Mouse (Mus musculus) E14TG2a.4 (cell line): ENCODE measurements around the gene Crybg1.

Source experiments
- H3K27me3 ChIP-seq: 2 replicates; pipeline ENCODE4 v1.6.1; 2014; ENCODE audit warnings: low read length, control low read depth; ENCODE audit not compliant: insufficient read depth
- H3K36me3 ChIP-seq: 2 replicates; pipeline ENCODE4 v1.6.1; 2014; ENCODE audit warnings: low read length, control low read depth; ENCODE audit not compliant: insufficient read depth
- H3K4me1 ChIP-seq: replicated peaks from 2 replicates; pipeline ENCODE4 v1.6.1; 2014; ENCODE audit warnings: low read depth, low read length, control low read depth
- H3K4me3 ChIP-seq: replicated peaks from 2 replicates; pipeline ENCODE4 v1.5.1; 2014; ENCODE audit warnings: mild to moderate bottlenecking, low read length
- H3K9me3 ChIP-seq: 2 replicates; pipeline ENCODE4 v1.6.1; 2014; ENCODE audit warnings: low read length, control low read depth
- CTCF ChIP-seq: conservative IDR thresholded peaks from 2 replicates; pipeline ENCODE4 v1.5.1; 2014; ENCODE audit warnings: low read length
- NANOG ChIP-seq: IDR thresholded peaks from 2 replicates; pipeline ENCODE4 v1.6.1; 2014; ENCODE audit warnings: borderline replicate concordance, low read length, mixed read lengths
- POU5F1 ChIP-seq: IDR thresholded peaks from 2 replicates; pipeline ENCODE4 v1.6.1; 2014; ENCODE audit warnings: low read length, borderline replicate concordance

Gene Crybg1

DNA sequence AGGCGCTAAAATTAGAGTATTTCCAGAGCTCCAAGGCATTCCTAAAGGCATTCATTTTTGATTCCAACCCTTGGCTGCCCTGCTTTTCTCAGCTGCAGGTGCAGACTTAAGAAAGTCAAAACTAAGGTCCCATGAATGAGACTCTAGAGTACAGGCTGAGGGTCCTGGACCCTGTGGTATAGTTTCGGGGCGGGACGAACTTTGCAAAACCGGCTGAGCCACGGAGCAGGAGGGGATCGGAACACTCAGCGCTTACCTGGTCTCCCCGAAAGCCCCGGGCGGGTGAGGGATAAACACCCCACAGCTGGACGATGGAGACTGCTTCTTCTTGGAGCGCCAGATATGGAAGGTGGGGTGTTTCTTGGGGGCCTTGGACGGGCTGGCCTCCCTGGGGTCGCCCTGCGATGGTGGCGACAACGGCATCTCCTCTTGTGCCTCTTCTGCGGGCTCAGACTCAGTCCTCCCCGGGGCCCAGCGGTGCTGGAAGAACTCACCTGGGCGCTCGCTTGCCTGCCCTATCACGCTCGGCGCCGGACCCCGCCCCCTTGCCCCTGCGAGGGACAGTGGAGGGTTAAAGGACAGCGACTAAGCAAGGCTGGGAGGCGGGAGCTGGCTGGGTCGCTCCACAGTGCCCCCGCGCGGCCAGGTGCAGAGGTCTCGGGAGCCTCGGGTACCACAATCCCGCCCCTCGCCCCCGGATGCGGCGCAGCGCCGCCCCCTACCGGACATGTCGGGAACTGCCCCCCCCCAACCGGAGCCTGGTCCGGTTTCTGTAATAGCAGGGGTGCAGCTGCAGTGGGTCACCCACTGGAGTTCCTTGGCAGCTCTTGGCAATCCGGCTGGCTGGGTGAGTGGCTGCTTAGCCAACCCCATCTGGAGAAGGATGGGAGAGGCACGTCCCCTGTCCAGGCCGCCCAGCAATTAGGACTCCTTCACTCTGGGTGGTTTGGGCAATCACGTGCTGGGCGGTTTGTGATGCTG, at the start of gene Crybg1:
Crybg1 (minus strand) TSS at position 517 of the 981 bp plus-strand sequence.
- H3K4me1 ChIP-seq = peaks cover 7% of the 10 kb centered on the region
- H3K27me3 ChIP-seq = peaks cover 27% of the 10 kb centered on the region
- H3K4me3 ChIP-seq = peak within 1 kb of the TSS; percentile 82
- H3K36me3 ChIP-seq = no peaks in the 10 kb centered on the region
- no peaks in the 10 kb centered on the region for H3K9me3 ChIP-seq
- TF ChIP-seq NANOG (no peak), CTCF (peak; percentile 68)

DNA sequence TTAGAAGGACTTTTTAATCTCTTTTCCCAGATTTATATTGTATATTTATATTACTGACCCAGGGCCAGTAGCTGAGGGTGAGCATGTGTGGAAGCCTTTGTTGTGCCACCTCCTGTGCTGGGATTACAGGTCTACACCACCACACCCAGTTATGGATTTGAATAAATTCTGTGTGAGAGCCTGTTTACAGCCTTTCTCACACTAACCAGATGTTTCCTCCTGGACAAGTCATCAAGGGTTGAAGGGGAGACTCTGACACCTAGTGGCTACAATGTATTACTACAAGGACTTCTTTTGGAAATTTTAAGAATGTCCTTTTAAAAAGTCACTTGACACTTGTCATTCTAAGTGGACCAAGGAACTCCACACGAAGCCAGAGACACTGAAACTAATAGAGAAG, 28.7 kb upstream of the Crybg1 start:
- H3K27me3 ChIP-seq = no peaks in the 10 kb centered on the region
- no peaks in the 10 kb centered on the region for H3K4me1 ChIP-seq
- no peaks in the 10 kb centered on the region for H3K36me3 ChIP-seq
- H3K4me3 ChIP-seq = no peak overlapping the region
- TF ChIP-seq CTCF = peak; percentile 66
- TF ChIP-seq NANOG = no peak
- TF ChIP-seq POU5F1 = no peak
- H3K9me3 ChIP-seq = no peaks in the 10 kb centered on the region

DNA sequence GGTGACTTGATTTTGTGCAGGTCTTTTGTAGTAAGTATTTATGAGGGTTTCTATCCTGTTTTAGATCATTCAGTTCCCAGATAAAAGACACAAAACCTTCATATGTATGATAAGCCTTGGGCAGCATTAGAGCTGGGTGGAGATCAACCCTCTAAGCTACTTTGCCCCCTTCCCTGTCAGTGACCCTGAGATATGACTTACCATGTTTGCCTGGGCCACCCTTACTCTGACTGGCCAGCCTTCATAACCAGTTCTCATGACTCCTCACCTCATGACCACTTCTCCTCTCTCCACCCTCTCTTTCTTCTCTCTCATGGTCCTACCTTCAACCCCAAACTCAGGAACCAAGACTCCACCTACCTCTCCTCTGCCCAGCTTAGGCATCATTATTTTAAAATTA, 27.9 kb upstream of the Crybg1 start:
- Histone ChIP-seq H3K4me3 (no peak overlapping the region), H3K36me3 (no peaks in the 10 kb centered on the region), H3K4me1 (no peaks in the 10 kb centered on the region), H3K9me3 (no peaks in the 10 kb centered on the region), H3K27me3 (no peaks in the 10 kb centered on the region)
- TF ChIP-seq CTCF (no peak), POU5F1 (no peak), NANOG (no peak)

DNA sequence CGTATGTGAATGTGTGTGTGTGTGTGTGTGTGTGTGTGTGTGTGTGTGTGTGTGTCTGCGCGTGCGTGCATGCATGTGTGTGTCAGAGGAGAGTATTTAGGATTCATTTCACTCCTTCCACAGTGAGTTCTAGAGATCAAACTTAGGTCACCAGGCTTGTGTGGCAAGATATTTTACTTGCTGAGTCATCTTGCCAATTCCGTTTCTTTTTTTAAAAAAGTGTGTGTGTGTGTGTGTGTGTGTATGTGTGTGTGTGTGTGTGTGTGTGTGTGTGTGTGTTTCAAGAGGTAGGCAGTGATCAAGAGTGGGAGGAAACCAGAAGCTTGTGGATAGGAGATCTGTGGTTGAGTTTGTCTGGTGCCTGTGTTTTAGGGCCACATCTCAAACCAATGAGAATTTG, 27.5 kb upstream of the Crybg1 start:
- Histone ChIP-seq H3K27me3 (no peaks in the 10 kb centered on the region), H3K36me3 (no peaks in the 10 kb centered on the region), H3K4me3 (no peak overlapping the region), H3K4me1 (no peaks in the 10 kb centered on the region), H3K9me3 (no peaks in the 10 kb centered on the region)
- no peak for TF ChIP-seq POU5F1
- TF ChIP-seq NANOG = no peak
- TF ChIP-seq CTCF = no peak

DNA sequence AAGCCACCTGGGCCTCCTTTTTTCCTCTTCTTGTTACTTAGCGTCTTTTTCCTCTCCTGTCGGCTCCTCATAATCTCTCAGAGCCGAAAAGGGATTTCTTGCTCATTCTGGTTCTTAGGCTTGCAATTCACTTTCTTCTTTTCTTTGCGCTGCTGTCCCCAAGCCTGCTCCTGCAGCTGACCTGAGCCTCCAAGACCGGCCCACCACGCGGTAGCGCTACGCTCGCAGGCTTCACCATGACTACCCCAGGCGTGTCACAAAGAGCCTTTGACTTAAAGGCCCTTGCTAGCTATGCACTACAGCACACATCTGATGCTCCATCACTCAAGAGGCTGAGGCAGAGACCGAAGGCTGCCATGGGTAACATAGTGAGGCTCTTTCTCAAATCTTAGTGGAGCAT, 21.5 kb upstream of the Crybg1 start:
- Histone ChIP-seq H3K27me3 (peaks cover 7% of the 10 kb centered on the region), H3K4me3 (no peak overlapping the region), H3K4me1 (peaks cover 9% of the 10 kb centered on the region; the same call in 1 of the 2 replicates), H3K36me3 (no peaks in the 10 kb centered on the region), H3K9me3 (no peaks in the 10 kb centered on the region)
- TF ChIP-seq NANOG (no peak), POU5F1 (no peak), CTCF (no peak)

DNA sequence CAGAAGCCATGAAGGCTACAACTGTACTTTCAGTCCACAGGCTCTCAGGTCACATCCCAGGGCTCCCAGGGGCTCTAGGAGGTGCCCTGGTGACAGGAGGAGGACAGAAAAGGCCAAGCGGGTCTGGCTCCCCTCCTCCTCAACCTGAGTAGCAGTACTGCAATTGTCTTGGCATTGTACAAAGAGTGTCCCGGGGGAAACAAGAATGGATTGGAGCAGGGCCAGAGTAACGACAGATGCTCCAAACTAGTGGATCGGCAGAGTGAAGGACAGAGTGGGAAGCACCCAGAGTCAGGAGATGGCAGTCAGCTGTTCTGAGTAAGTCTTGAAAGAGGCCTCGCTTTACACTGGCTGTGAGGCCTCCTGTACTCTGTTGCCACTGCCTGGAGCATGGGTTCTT, 18.4 kb upstream of the Crybg1 start:
- no peaks in the 10 kb centered on the region for H3K9me3 ChIP-seq
- TF ChIP-seq NANOG = no peak
- no peak for TF ChIP-seq POU5F1
- no peak for TF ChIP-seq CTCF
- peaks cover 7% of the 10 kb centered on the region for H3K27me3 ChIP-seq
- no peaks in the 10 kb centered on the region for H3K36me3 ChIP-seq
- H3K4me3 ChIP-seq = no peak overlapping the region
- peaks cover 9% of the 10 kb centered on the region; the same call in 1 of the 2 replicates for H3K4me1 ChIP-seq

DNA sequence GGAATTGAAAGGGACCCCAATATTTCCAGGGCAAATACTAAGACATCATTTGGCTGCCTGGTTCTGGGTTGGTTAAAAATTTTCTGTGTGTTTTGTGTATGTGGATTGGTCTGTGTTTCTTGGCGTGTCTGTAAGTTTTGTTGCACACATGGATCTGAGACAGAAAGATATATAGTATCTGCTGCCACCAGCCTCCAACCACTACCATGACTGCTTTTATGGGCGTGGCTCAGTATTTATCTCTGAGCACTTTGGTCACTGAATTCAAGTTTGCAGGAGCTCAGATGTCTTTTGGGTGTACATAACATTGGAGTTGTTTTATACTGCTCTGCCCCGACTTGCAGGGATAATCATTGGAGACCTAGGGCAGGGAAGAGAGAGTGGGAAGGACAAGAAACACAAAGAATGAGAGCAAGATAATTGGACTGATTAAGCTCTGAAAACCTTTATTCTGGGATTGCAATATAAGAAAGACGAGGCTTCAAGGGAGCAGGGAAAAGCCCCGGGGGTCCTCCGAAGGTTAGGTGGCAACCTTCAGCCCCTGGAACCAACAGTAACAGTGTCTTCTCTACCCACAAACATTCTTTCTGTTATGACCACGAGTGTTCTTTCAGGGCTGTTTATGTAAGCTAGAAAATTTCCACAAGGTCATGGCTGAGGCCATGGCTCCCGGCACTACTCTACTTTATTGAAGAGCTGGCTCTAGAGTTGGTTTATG, 15.8 kb upstream of the Crybg1 start:
- no peak overlapping the region for H3K4me3 ChIP-seq
- no peaks in the 10 kb centered on the region for H3K9me3 ChIP-seq
- H3K36me3 ChIP-seq = no peaks in the 10 kb centered on the region
- peaks cover 6% of the 10 kb centered on the region for H3K27me3 ChIP-seq
- peaks cover 2% of the 10 kb centered on the region; the same call in 1 of the 2 replicates for H3K4me1 ChIP-seq
- TF ChIP-seq CTCF = no peak
- no peak for TF ChIP-seq POU5F1
- TF ChIP-seq NANOG = no peak

DNA sequence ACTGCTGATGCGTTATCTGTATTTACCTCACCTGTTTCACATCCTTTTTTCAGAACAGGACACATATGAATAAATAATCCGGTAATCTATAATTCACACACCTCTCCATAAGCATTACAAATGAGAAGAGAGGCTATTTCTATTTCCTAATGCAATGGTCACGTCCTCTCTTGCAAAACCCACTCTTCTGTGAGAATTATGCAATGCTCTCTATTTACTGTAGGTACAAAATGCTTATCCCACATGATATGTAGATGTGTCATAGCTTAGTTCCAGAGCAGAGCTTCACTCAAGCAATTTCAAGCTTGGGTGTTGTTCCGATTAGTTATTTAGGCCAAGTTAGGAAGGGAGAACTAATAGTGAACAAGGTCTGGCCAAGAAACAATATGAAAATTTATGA, 14.4 kb upstream of the Crybg1 start:
- no peak for TF ChIP-seq POU5F1
- TF ChIP-seq NANOG = no peak
- no peaks in the 10 kb centered on the region for H3K9me3 ChIP-seq
- H3K4me1 ChIP-seq = no peaks in the 10 kb centered on the region
- no peaks in the 10 kb centered on the region for H3K27me3 ChIP-seq
- no peak overlapping the region for H3K4me3 ChIP-seq
- H3K36me3 ChIP-seq = no peaks in the 10 kb centered on the region
